Mouse (Mus musculus): ENCODE results near the gene Dnm1.

Dnm1 gene

GRCm38 (mm10) chr2:32374191-32374590 lies 21.1 kb upstream of the Dnm1 start:
- ChIA-PET POLR2A (interaction anchor here in 1 of 4 experiments (0.6 kb wide), 1 partner anchor 1062 kb away, joined by 4 read pairs; no protein-coding TSS in a partner anchor), CTCF (no interaction called here)

DNA sequence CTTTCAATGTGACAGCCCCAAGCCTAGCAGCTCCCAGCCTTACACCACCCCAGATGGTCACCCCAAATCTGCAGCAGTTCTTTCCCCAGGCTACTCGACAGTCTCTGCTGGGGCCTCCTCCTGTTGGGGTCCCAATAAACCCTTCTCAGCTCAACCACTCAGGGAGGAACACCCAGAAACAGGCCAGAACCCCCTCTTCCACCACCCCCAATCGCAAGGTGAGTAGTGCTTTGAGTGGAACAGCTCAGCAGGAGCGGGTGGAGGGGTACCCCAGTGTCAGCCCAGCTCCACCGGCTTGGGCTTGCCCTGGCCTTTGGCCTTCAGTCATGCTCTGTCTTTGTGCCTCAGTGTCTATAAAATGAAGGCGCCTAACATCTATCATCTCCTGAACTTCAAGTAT lies 14.2 kb upstream of the Dnm1 start:
- ChIA-PET POLR2A (interaction anchor here in 2 of 4 experiments (0.8 to 1.2 kb wide), 3 partner anchors 8 to 17 kb away, joined by 4 to 5 read pairs (median 4); partner anchors contain the start of gene 1110008P14Rik (in 1 of the 2)), CTCF (interaction anchor here in 1 of 4 experiments (0.6 kb wide), 1 partner anchor 21 kb away, joined by 3 read pairs; no protein-coding TSS in a partner anchor)

- ChIA-PET CTCF (interaction anchor here in 3 of 4 experiments (0.7 to 2.2 kb wide), 6 partner anchors 33 to 192 kb away, joined by 3 to 11 read pairs (median 4); no protein-coding TSS in a partner anchor), POLR2A (interaction anchor here in 2 of 4 experiments (1.0 to 1.6 kb wide), 3 partner anchors 11 to 54 kb away, joined by 3 to 4 read pairs (median 4); no protein-coding TSS in a partner anchor)
These were observed 11.0 kb upstream of the Dnm1 start for GRCm38 (mm10) chr2:32364121-32364520.

DNA sequence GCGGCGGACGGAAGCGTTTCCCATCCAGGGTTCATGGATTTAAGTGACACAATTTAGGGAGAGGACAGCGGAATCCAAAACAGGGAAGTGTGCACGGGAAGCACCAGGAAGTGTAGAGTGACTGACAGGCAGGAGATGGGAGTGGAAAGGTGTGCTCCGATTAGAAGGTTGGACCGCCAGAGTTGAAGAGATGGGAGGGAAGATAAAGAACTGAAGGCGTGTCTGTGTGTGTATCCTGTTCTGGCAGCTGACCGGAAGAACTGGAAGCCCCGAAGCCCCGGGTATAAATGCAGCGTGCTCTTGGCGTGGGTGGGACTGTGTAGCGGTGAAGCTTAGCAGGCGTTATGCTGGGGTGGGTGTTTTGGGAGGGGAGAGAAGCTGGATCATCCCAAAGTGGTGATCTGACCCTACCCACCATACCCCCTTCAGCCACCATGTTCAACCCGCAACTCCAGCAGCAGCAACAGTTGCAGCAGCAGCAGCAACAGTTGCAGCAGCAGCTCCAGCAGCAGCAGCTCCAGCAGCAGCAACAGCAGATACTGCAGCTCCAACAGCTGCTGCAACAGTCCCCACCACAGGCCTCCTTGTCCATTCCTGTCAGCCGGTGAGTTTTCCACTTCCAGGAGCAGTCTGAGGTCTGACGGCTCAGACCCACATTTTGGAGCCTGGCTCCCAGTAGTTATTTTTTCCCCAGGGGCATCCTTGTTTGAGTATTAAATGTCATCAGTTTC lies 10.4 kb upstream of the Dnm1 start:
- ChIA-PET POLR2A (interaction anchor here in 2 of 4 experiments (1.0 to 1.6 kb wide), 3 partner anchors 11 to 53 kb away, joined by 3 to 4 read pairs (median 4); no protein-coding TSS in a partner anchor), CTCF (interaction anchor here in 3 of 4 experiments (0.6 to 2.2 kb wide), 10 partner anchors 10 to 819 kb away, joined by 3 to 11 read pairs (median 3); no protein-coding TSS in a partner anchor)

DNA sequence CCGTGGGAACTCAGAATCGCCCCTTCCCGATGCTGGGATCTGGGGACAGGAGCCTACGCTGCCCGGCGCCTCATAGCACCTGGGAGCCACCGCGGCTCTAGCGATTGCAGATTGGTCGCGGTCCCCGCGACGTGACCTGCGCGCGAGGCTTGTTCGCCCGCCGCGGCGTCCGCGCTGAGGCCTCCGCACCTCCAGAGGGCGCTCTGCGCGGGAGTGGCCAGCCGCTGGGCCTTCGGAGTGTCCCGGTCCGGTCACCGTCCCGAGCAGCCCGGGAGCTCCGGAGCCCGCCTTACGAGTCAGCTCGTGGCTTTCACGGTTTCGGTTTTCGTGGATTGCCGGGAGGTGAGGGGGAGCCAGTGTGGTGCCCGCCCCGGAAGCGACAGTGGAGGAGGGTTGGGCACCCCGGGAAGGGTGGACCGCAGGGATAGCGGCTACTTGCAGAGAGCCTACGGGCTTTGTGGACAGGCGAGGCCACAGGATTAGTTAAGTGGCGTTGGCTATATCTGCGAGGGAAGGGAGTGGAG lies 9.7 kb upstream of the Dnm1 start:
- CTCF ChIA-PET = interaction anchor here (0.6 to 2.2 kb wide), 25 partner anchors 9 to 881 kb away, joined by 3 to 13 read pairs (median 3); partner anchors contain the start of genes 1110008P14Rik (in 2 of the 4) and Dnm1 (in 1 of the 4)
- POLR2A ChIA-PET = interaction anchor here (0.6 to 1.6 kb wide), 16 partner anchors 14 to 1399 kb away, joined by 3 to 6 read pairs (median 4); partner anchors contain the start of gene Swi5 (in 1 of the 4)

DNA sequence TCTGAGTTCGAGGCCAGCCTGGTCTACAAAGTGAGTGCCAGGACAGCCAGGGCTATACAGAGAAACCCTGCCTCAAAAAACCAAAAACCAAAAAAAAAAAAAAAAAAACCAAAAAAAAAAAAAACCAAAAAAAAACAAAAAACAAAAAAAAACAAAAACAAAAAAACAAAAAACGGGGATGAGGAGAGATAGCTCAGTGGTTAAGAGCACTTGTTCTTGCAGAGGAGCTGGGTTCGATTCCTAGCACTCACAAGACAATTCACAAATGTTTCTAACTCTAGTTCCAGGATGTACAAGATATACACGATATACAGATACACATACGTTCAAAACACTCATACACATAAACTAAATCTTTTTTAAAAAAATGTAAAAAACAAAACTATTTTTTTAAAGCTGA lies 9.1 kb upstream of the Dnm1 start:
- ChIA-PET CTCF (interaction anchor here in 3 of 4 experiments (0.6 to 2.2 kb wide), 21 partner anchors 8 to 881 kb away, joined by 3 to 13 read pairs (median 4); partner anchors contain the start of genes 1110008P14Rik (in 2 of the 3) and Dnm1 (in 1 of the 3)), POLR2A (interaction anchor here (0.6 to 1.3 kb wide), 16 partner anchors 13 to 1399 kb away, joined by 3 to 6 read pairs (median 4); partner anchors contain the start of gene Swi5 (in 1 of the 4))

GRCm38 (mm10) chr2:32361437-32361836 lies 8.3 kb upstream of the Dnm1 start:
- CTCF ChIA-PET = interaction anchor here in 3 of 4 experiments (0.6 to 1.6 kb wide), 9 partner anchors 10 to 347 kb away, joined by 3 to 5 read pairs (median 3); partner anchors contain the start of gene 1110008P14Rik (in 1 of the 3)
- POLR2A ChIA-PET = interaction anchor here in 2 of 4 experiments (0.7 to 1.7 kb wide), 8 partner anchors 8 to 107 kb away, joined by 3 to 4 read pairs (median 3); partner anchors contain the start of gene 1110008P14Rik (in 2 of the 2)

DNA sequence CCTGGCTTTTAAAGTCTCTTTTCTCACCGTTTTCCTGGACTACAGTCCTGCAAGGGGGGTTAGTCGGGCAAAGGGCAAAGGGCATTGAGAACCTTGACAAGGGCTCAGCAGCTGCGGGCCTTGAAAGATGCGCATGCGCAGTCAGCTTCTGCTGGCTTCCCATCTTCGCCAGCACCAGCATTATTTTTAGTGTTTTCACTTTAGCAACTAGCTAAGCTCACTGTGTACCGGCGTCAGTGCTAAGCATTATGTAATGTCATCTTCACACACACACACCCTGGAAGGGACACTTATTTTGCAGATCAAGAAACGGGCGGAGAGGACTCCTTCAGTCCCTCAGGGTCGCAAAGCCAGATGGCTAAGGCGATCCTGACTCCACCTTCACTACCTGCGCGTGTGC lies 7.6 kb upstream of the Dnm1 start:
- ChIA-PET POLR2A (interaction anchor here in 3 of 4 experiments (0.5 to 1.8 kb wide), 12 partner anchors 9 to 249 kb away, joined by 3 to 4 read pairs (median 3); partner anchors contain the start of genes 1110008P14Rik (in 2 of the 3) and Ciz1 (in 1 of the 3)), CTCF (interaction anchor here in 3 of 4 experiments (0.6 to 1.6 kb wide), 9 partner anchors 9 to 348 kb away, joined by 3 to 5 read pairs (median 3); no protein-coding TSS in a partner anchor)

GRCm38 (mm10) chr2:32358381-32358780 lies 5.2 kb upstream of the Dnm1 start:
- POLR2A ChIA-PET = interaction anchor here in 3 of 4 experiments (0.7 to 1.6 kb wide), 5 partner anchors 8 to 179 kb away, joined by 3 to 4 read pairs (median 3); partner anchors contain the start of gene 1110008P14Rik (in 1 of the 3)
- CTCF ChIA-PET = interaction anchor here (0.5 to 3.2 kb wide), 9 partner anchors 44 to 232 kb away, joined by 3 to 15 read pairs (median 4); partner anchors contain the start of gene Golga2 (in 1 of the 4)

- CTCF ChIA-PET = interaction anchor here (0.6 to 3.2 kb wide), 9 partner anchors 46 to 164 kb away, joined by 3 to 15 read pairs (median 4); partner anchors contain the start of gene Golga2 (in 1 of the 4)
- POLR2A ChIA-PET = interaction anchor here in 2 of 4 experiments (0.7 to 1.6 kb wide), 3 partner anchors 13 to 180 kb away, joined by 3 to 4 read pairs (median 3); partner anchors contain the start of gene 1110008P14Rik (in 1 of the 2)
These were observed 4.6 kb upstream of the Dnm1 start for GRCm38 (mm10) chr2:32357710-32358109.

DNA sequence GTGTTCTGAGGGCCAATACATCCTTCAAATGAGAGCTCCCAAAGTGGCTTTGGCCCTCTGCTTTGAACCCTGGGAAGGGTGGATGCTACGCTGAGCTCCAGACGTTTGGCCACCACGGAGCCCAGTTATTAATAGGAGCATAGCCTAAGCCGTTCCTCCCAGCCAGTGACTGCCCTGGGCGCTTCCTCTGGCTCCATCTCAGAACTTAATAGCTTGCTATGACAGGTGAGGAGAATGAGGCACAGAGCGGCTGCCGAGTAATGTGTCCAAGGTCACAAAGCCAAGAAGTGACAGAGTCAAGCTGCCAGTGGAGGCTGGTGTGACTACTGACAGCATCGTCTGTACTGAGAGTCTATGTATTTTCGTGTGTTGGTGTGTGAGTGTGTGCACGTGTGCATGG lies 3.1 kb upstream of the Dnm1 start:
- ChIA-PET CTCF (interaction anchor here in 3 of 4 experiments (0.5 to 3.2 kb wide), 5 partner anchors 48 to 275 kb away, joined by 3 to 15 read pairs (median 4); no protein-coding TSS in a partner anchor), POLR2A (interaction anchor here in 1 of 4 experiments (0.7 kb wide), 1 partner anchor 26 kb away, joined by 3 read pairs; the partner anchor contains the start of gene 1110008P14Rik)

DNA sequence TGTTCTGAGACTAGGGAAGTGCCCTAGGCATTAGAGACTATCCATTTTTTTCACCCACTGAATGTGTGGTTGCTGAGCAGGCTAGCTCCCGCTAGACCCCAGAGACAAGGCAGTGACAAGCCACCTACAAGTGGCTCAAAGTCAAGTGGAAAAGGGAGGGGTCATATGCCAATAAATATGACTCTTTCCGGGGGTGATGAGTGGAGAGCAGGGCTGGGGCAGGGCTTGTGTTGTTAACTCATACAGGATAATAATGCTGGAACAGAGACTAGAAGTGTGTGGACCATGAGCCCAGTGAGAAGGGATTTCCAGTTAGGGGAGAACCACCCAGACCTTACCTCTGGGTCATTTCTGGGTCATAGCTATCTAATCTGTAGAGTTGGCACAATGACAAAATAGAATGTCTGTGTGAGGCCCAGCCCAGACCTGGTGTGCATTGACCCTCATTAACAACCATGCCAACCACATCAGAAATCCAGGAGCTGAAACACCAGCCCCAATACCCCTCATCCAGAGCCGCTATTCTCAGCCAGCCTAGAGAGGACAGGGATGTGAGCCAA lies 1.3 kb upstream of the Dnm1 start:
- CTCF ChIA-PET = interaction anchor here in 2 of 4 experiments (0.6 to 2.2 kb wide), 10 partner anchors 9 to 158 kb away, joined by 3 to 7 read pairs (median 4); partner anchors contain the start of gene 1110008P14Rik (in 1 of the 2)
- POLR2A ChIA-PET = interaction anchor here in 2 of 4 experiments (0.5 to 0.8 kb wide), 2 partner anchors 24 to 142 kb away, joined by 3 read pairs; no protein-coding TSS in a partner anchor

DNA sequence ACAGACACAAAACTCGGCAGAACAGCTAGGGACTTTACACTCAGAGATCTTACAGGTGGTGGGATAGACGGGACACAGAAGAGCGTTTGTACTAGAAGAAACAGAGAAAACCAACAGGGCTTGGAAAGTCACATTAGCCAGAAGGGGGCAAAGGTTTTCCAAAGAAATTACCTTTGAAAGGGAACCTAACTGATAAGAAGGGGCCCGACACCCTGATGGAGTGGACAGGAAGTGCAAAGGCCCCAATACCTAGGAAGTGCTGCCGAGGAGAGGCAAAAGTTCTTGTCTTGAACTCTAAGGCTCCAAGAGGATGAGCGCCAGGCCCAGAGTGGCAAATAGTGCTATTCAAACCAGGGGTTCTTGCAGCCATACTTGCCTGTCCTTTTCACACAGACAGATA lies 698 bp upstream of the Dnm1 start:
- ChIA-PET POLR2A (no interaction called here), CTCF (interaction anchor here in 3 of 4 experiments (0.6 to 2.3 kb wide), 10 partner anchors 9 to 220 kb away, joined by 3 to 7 read pairs (median 4); partner anchors contain the start of gene 1110008P14Rik (in 1 of the 3))

DNA sequence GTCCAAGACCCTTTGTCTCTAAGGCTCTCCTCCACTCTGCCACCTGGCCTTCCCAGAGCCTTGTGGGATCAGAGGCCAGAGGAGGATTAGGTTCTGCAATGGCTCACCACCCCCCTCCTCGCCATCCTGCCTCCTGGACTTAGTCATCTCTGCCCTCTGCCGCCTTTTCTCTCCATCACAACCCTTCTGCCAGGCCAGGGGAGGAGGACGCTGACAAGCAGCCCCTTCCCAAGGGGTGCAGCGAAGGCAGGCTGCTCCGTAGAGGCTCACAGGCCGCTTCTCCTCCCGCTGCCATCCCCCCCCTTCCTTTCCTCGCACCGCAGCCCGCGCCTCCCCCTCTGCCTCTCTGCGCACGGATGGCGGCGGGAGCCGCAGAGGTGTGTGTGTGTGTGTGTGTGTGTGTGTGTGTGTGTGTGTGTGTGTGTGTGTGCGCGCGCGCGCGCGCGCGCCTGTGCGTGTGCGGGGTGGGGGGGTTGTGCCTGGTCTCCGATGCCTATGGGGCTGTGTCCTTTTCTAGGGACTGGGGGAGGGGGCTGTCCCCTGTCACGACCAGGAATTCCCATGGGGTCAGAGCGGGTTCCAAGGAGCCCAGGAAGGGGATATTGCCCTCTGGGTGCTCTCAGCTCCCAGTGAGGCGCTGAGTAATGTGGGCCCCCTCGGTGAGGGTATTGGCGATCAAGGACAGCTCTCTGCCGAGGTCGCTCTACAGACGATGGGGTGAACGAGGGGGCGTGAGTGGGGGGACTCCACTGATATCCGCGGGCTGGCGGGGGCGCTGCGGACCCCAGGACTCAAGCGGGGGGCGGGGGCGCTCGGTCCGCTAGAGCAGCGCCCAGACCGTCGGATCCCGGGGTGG lies 759 bp downstream of the Dnm1 start, which contains the start of gene Ciz1:
Ciz1 (plus strand) TSS at position 177 of the 856 bp plus-strand sequence.
- ChIA-PET CTCF (interaction anchor here (0.6 to 2.3 kb wide), 19 partner anchors 9 to 386 kb away, joined by 3 to 9 read pairs (median 4); partner anchors contain the start of gene 1110008P14Rik (in 1 of the 4)), POLR2A (interaction anchor here in 3 of 4 experiments (0.8 to 2.5 kb wide), 6 partner anchors 8 to 177 kb away, joined by 3 to 7 read pairs (median 4); partner anchors contain the start of gene 1110008P14Rik (in 1 of the 3))

DNA sequence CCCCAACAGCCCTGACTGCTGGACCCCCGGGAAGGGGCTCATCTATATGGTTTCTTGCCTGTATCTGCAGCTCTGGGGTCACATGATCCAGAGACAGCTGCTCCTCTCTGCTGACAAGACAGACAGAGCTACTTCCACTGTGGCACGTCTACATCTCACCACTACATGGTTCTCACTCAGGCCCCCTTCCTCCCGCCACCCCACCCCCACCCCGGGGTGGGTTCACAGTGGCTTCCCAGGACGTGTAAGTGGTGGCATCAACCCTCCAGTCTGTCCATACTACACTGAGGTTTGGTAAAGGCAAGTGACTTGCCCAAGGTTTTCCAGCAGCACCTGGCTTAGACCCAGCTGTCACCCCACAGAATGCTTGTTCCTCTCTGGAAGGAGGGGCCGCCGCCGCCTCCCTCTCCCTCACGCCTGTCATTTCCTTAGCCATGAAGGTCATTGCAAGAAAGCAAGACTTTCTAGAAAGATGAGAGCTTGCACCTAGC lies 1.6 kb downstream of the Dnm1 start:
- POLR2A ChIA-PET = interaction anchor here in 3 of 4 experiments (0.8 to 2.5 kb wide), 7 partner anchors 9 to 177 kb away, joined by 3 to 7 read pairs (median 4); partner anchors contain the start of genes 1110008P14Rik (in 2 of the 3) and Swi5 (in 1 of the 3)

More for the DNA sequence above, 1.6 kb downstream of the Dnm1 start:
- CTCF ChIA-PET = interaction anchor here in 2 of 4 experiments (1.1 to 1.8 kb wide), 4 partner anchors 9 to 91 kb away, joined by 3 to 9 read pairs (median 4); no protein-coding TSS in a partner anchor

Data from embryonic stem cell, embryonic (primary cell).